Mouse (Mus musculus): ENCODE measurements around the gene Gm21897.
"Not testable (repeated sequence)": the region's sequence is repeated elsewhere in the genome, so short reads cannot be mapped to it uniquely, and the experiment has no call there.

Gm21897 gene

GRCm38 (mm10) chr16:15317158-15317557 is at the start of gene Gm21897:
Gene Gm21897 (plus strand): TSS chr16:15317458.
- DNase-seq (ENCODE audit: low spot score in 2 of 2), result not testable (repeated sequence)

- no peak for DNase-seq (ENCODE audit: low spot score in 2 of 2)
Measured at GRCm38 (mm10) chr16:15272291-15272690, 45.0 kb upstream of the Gm21897 start.

- no peak for DNase-seq (ENCODE audit: low spot score in 2 of 2)
Measured at GRCm38 (mm10) chr16:15277461-15277860, 39.8 kb upstream of the Gm21897 start.

- no peak for DNase-seq (ENCODE audit: low spot score in 2 of 2)
Measured at GRCm38 (mm10) chr16:15293041-15293440, 24.2 kb upstream of the Gm21897 start.

GRCm38 (mm10) chr16:15294289-15294688 is 23.0 kb upstream of the Gm21897 start:
- DNase-seq (ENCODE audit: low spot score in 2 of 2), result no peak

GRCm38 (mm10) chr16:15294911-15295659 is 22.2 kb upstream of the Gm21897 start:
- no peak for DNase-seq (ENCODE audit: low spot score in 2 of 2)

- DNase-seq (ENCODE audit: low spot score in 2 of 2), result no peak
Measured at GRCm38 (mm10) chr16:15334526-15334925, 17.3 kb downstream of the Gm21897 start.

- peak in 1 of 2 experiments; percentile 35 for DNase-seq (ENCODE audit: low spot score in 2 of 2)
Measured at GRCm38 (mm10) chr16:15339051-15339450, 21.8 kb downstream of the Gm21897 start.

GRCm38 (mm10) chr16:15346045-15346444 is 28.8 kb downstream of the Gm21897 start:
- DNase-seq (ENCODE audit: low spot score in 2 of 2), result no peak

GRCm38 (mm10) chr16:15349381-15349780 is 32.1 kb downstream of the Gm21897 start:
- DNase-seq (ENCODE audit: low spot score in 2 of 2), result no peak

- DNase-seq (ENCODE audit: low spot score in 2 of 2), result no peak
Measured at GRCm38 (mm10) chr16:15351301-15351700, 34.0 kb downstream of the Gm21897 start.

GRCm38 (mm10) chr16:15352320-15352719 is 35.1 kb downstream of the Gm21897 start:
- no peak for DNase-seq (ENCODE audit: low spot score in 2 of 2)

- DNase-seq (ENCODE audit: low spot score in 2 of 2), result no peak
Measured at GRCm38 (mm10) chr16:15354901-15355300, 37.6 kb downstream of the Gm21897 start.

- DNase-seq (ENCODE audit: low spot score in 2 of 2), result no peak
Measured at GRCm38 (mm10) chr16:15355339-15355738, 38.1 kb downstream of the Gm21897 start.

GRCm38 (mm10) chr16:15357766-15358165 is 40.5 kb downstream of the Gm21897 start:
- peak in 1 of 2 experiments; percentile 23 for DNase-seq (ENCODE audit: low spot score in 2 of 2)

- no peak for DNase-seq (ENCODE audit: low spot score in 2 of 2)
Measured at GRCm38 (mm10) chr16:15359110-15359782, 42.0 kb downstream of the Gm21897 start.

GRCm38 (mm10) chr16:15360825-15361224 is 43.6 kb downstream of the Gm21897 start:
- DNase-seq (ENCODE audit: low spot score in 2 of 2), result no peak
